Mouse (Mus musculus) neural tube, embryonic 11.5 days (tissue): ENCODE measurements at regions not wholly inside any gene's neighbourhood (a gene's known extent, or its start where the extent isn't known, plus 50 kb on each side); places are given as distances from the start of the nearest gene placed in this dataset.

Experiments used
- ATAC-seq: fragments of 200-750 bp; cut with Nextera tagmentation; 2 replicates; pipeline ENCODE4 v1.8.0; 2017; ENCODE audit warnings: moderate number of reproducible peaks, mild to moderate bottlenecking, moderate TSS enrichment, moderate library complexity; ENCODE audit not compliant: insufficient read depth, low FRiP score, low TSS enrichment
- DNase-seq: peaks from one replicate; pipeline ENCODE4 v3.0.0-alpha.2; 2015; ENCODE audit warnings: low spot score
- H3K27ac ChIP-seq: fragments of 300-500 bp; sonication (generic); 2 replicates; pipeline ENCODE4 v1.5.1; 2014; ENCODE audit warnings: low read depth, mild to moderate bottlenecking, low read length
- H3K27me3 ChIP-seq: fragments of 300-500 bp; sonication (generic); 2 replicates; pipeline ENCODE4 v1.6.1; 2014; ENCODE audit warnings: mild to moderate bottlenecking, low read length, mixed read lengths; ENCODE audit not compliant: control insufficient read depth, insufficient read depth
- H3K36me3 ChIP-seq: fragments of 300-500 bp; sonication (generic); 2 replicates; pipeline ENCODE4 v1.6.1; 2014; ENCODE audit warnings: mild to moderate bottlenecking, low read length, moderate library complexity, mixed read lengths; ENCODE audit not compliant: control insufficient read depth, insufficient read depth
- H3K4me1 ChIP-seq: fragments of 300-500 bp; sonication (generic); 2 replicates; pipeline ENCODE4 v1.6.1; 2014; ENCODE audit warnings: low read length, mixed read lengths; ENCODE audit not compliant: control insufficient read depth, insufficient read depth
- H3K4me2 ChIP-seq: fragments of 300-500 bp; sonication (generic); 2 replicates; pipeline ENCODE4 v1.6.1; 2014; ENCODE audit warnings: low read depth, mild to moderate bottlenecking, moderate library complexity
- H3K4me3 ChIP-seq: fragments of 300-500 bp; sonication (generic); 2 replicates; pipeline ENCODE4 v1.5.1; 2014; ENCODE audit warnings: low read depth, low read length
- H3K9ac ChIP-seq: fragments of 300-500 bp; sonication (generic); 2 replicates; pipeline ENCODE4 v1.6.1; 2014; ENCODE audit warnings: mild to moderate bottlenecking, low read length
- H3K9me3 ChIP-seq: fragments of 300-500 bp; sonication (generic); 2 replicates; pipeline ENCODE4 v1.6.1; 2016; ENCODE audit warnings: low read length; ENCODE audit not compliant: control insufficient read depth
- WGBS: fragments of 180-500 bp; shearing (Covaris S2); extraction: QIAGEN DNeasy Blood & Tissue Kit; methylation state at CpG from one replicate; pipeline ENCODE4 v1.1.7; 2014; 5-methylcytosine and 5-hydroxymethylcytosine counted together

- DNase-seq, result no peak
- Histone ChIP-seq H3K9ac (no peak overlapping the region), H3K4me2 (no peak overlapping the region), H3K4me1 (no peaks in the 10 kb centered on the region), H3K27ac (no peak overlapping the region), H3K9me3 (no peaks in the 10 kb centered on the region), H3K27me3 (no peaks in the 10 kb centered on the region), H3K36me3 (no peaks in the 10 kb centered on the region), H3K4me3 (no peak overlapping the region)
- WGBS, result 81% methylated on average over 3 of the region's 3 CpGs
- no peak for ATAC-seq
Observed at GRCm38 (mm10) chr10:72484315-72484714, 170.3 kb upstream of the Zwint start.

GRCm38 (mm10) chr10:72532431-72532830, 122.2 kb upstream of the Zwint start:
- ATAC-seq (no peak), DNase-seq (no peak)
- 77% methylated on average over 3 of the region's 3 CpGs for WGBS

GRCm38 (mm10) chr10:72533427-72533826, 121.2 kb upstream of the Zwint start:
- ATAC-seq (no peak), DNase-seq (no peak)
- no peaks in the 10 kb centered on the region for H3K4me1 ChIP-seq
- no peaks in the 10 kb centered on the region for H3K27me3 ChIP-seq
- no peak overlapping the region for H3K4me2 ChIP-seq
- no peaks in the 10 kb centered on the region for H3K9me3 ChIP-seq
- no peak overlapping the region for H3K4me3 ChIP-seq
- 87% methylated on average over 3 of the region's 3 CpGs for WGBS
- no peak overlapping the region for H3K27ac ChIP-seq
- H3K9ac ChIP-seq, result no peak overlapping the region
- H3K36me3 ChIP-seq, result no peaks in the 10 kb centered on the region

More at GRCm38 (mm10) chr10:72532431-72532830, 122.2 kb upstream of the Zwint start:
- Histone ChIP-seq H3K4me2 (no peak overlapping the region), H3K27ac (no peak overlapping the region), H3K27me3 (no peaks in the 10 kb centered on the region), H3K9ac (no peak overlapping the region), H3K36me3 (no peaks in the 10 kb centered on the region), H3K4me3 (no peak overlapping the region), H3K9me3 (no peaks in the 10 kb centered on the region), H3K4me1 (no peaks in the 10 kb centered on the region)

- Histone ChIP-seq H3K27me3 (no peaks in the 10 kb centered on the region), H3K9ac (no peak overlapping the region), H3K36me3 (no peaks in the 10 kb centered on the region), H3K9me3 (no peaks in the 10 kb centered on the region), H3K4me2 (no peak overlapping the region), H3K4me1 (no peaks in the 10 kb centered on the region), H3K27ac (no peak overlapping the region), H3K4me3 (no peak overlapping the region)
- ATAC-seq (no peak), DNase-seq (no peak)
- WGBS, result 87% methylated on average over 4 of the region's 4 CpGs
Observed at GRCm38 (mm10) chr10:72533859-72534258, 120.8 kb upstream of the Zwint start.

- H3K27ac ChIP-seq, result no peak overlapping the region
- no peaks in the 10 kb centered on the region for H3K36me3 ChIP-seq
- H3K9me3 ChIP-seq, result no peaks in the 10 kb centered on the region
- no peaks in the 10 kb centered on the region for H3K27me3 ChIP-seq
- ATAC-seq, result no peak
- no peak overlapping the region for H3K4me2 ChIP-seq
- no peak overlapping the region for H3K4me3 ChIP-seq
- WGBS, result 86% methylated on average over 1 of the region's 1 CpGs
- H3K9ac ChIP-seq, result no peak overlapping the region
- no peaks in the 10 kb centered on the region for H3K4me1 ChIP-seq
- DNase-seq, result no peak
Observed at GRCm38 (mm10) chr10:72549564-72549963, 105.1 kb upstream of the Zwint start.

GRCm38 (mm10) chr10:72551561-72551960, 103.1 kb upstream of the Zwint start:
- no peak overlapping the region for H3K4me2 ChIP-seq
- H3K27ac ChIP-seq, result no peak overlapping the region
- H3K9me3 ChIP-seq, result no peaks in the 10 kb centered on the region
- no peaks in the 10 kb centered on the region for H3K36me3 ChIP-seq
- no peak overlapping the region for H3K9ac ChIP-seq
- ATAC-seq, result no peak
- H3K27me3 ChIP-seq, result no peaks in the 10 kb centered on the region
- 84% methylated on average over 7 of the region's 7 CpGs for WGBS
- H3K4me3 ChIP-seq, result no peak overlapping the region
- H3K4me1 ChIP-seq, result no peaks in the 10 kb centered on the region
- DNase-seq, result no peak

GRCm38 (mm10) chr10:72573991-72574652, 80.5 kb upstream of the Zwint start:
- H3K9me3 ChIP-seq, result no peaks in the 10 kb centered on the region
- no peaks in the 10 kb centered on the region for H3K27me3 ChIP-seq
- no peaks in the 10 kb centered on the region for H3K36me3 ChIP-seq
- no peak overlapping the region for H3K4me2 ChIP-seq
- ATAC-seq (peak; percentile 76), DNase-seq (no peak)
- no peak overlapping the region for H3K4me3 ChIP-seq
- no peaks in the 10 kb centered on the region for H3K4me1 ChIP-seq
- H3K27ac ChIP-seq, result no peak overlapping the region
- no peak overlapping the region for H3K9ac ChIP-seq
- 75% methylated on average over 9 of the region's 9 CpGs for WGBS

GRCm38 (mm10) chr10:72577713-72578112, 76.9 kb upstream of the Zwint start:
- no peak overlapping the region for H3K9ac ChIP-seq
- no peak overlapping the region for H3K27ac ChIP-seq
- H3K27me3 ChIP-seq, result no peaks in the 10 kb centered on the region
- H3K4me2 ChIP-seq, result no peak overlapping the region
- DNase-seq (no peak), ATAC-seq (no peak)
- 87% methylated on average over 3 of the region's 3 CpGs for WGBS
- no peaks in the 10 kb centered on the region for H3K4me1 ChIP-seq
- H3K4me3 ChIP-seq, result no peak overlapping the region
- H3K9me3 ChIP-seq, result no peaks in the 10 kb centered on the region
- no peaks in the 10 kb centered on the region for H3K36me3 ChIP-seq

GRCm38 (mm10) chr10:72578501-72578900, 76.1 kb upstream of the Zwint start:
- Histone ChIP-seq H3K4me2 (no peak overlapping the region), H3K4me1 (no peaks in the 10 kb centered on the region), H3K4me3 (no peak overlapping the region), H3K9me3 (no peaks in the 10 kb centered on the region), H3K27me3 (no peaks in the 10 kb centered on the region), H3K9ac (no peak overlapping the region), H3K36me3 (no peaks in the 10 kb centered on the region), H3K27ac (no peak overlapping the region)
- DNase-seq (no peak), ATAC-seq (no peak)
- WGBS, result 82% methylated on average over 7 of the region's 7 CpGs
